Mouse (Mus musculus): ENCODE results near the gene 1700020N01Rik. TPM values are rescaled to one million over a fixed set of nuclear protein-coding genes. Genes with fewer than 3 reads are reported as not detected.

1700020N01Rik gene
- polyA plus RNA-seq, 1 experiment from 2014 or later = not detected

- no peak overlapping the region for H3K4me2 ChIP-seq (replicated peaks; ENCODE audit: low read depth, low read length)
- H3K27me3 ChIP-seq (ENCODE audit: control insufficient read depth, insufficient read depth, low read length) = no peaks in the 10 kb centered on the region
- H3K9me3 ChIP-seq (ENCODE audit: control insufficient read depth, low read length) = no peaks in the 10 kb centered on the region; the same call in 1 of the 2 replicates
- no peak overlapping the region for H3K4me3 ChIP-seq (ENCODE audit: low read length)
- 88% methylated on average over 1 of the region's 1 CpGs for WGBS
- ATAC-seq (ENCODE audit: low FRiP score, low TSS enrichment) = no peak
- H3K4me1 ChIP-seq (ENCODE audit: control insufficient read depth, insufficient read depth, low read length) = no peaks in the 10 kb centered on the region
- H3K9ac ChIP-seq (ENCODE audit: low read depth, low read length) = no peak overlapping the region
- no peak overlapping the region for H3K27ac ChIP-seq (ENCODE audit: low read depth, low read length)
- H3K36me3 ChIP-seq (ENCODE audit: control insufficient read depth, insufficient read depth, low read length) = no peaks in the 10 kb centered on the region
Observed at GRCm38 (mm10) chr10:21581546-21581945, 11.4 kb upstream of the 1700020N01Rik start.

- H3K4me3 ChIP-seq (ENCODE audit: low read length) = no peak overlapping the region
- H3K27me3 ChIP-seq (ENCODE audit: control insufficient read depth, insufficient read depth, low read length) = no peaks in the 10 kb centered on the region
- no peak overlapping the region for H3K27ac ChIP-seq (ENCODE audit: low read depth, low read length)
- no peak for ATAC-seq (ENCODE audit: low FRiP score, low TSS enrichment)
- no peak overlapping the region for H3K9ac ChIP-seq (ENCODE audit: low read depth, low read length)
- H3K4me1 ChIP-seq (ENCODE audit: control insufficient read depth, insufficient read depth, low read length) = no peaks in the 10 kb centered on the region
- H3K4me2 ChIP-seq (replicated peaks; ENCODE audit: low read depth, low read length) = no peak overlapping the region
- H3K36me3 ChIP-seq (ENCODE audit: control insufficient read depth, insufficient read depth, low read length) = no peaks in the 10 kb centered on the region
- no peaks in the 10 kb centered on the region for H3K9me3 ChIP-seq (ENCODE audit: control insufficient read depth, low read length)
- WGBS = 89% methylated on average over 2 of the region's 2 CpGs
Observed at GRCm38 (mm10) chr10:21587041-21587440, 5.9 kb upstream of the 1700020N01Rik start.

GRCm38 (mm10) chr10:21588007-21588852 lies 4.7 kb upstream of the 1700020N01Rik start:
- no peaks in the 10 kb centered on the region for H3K36me3 ChIP-seq (ENCODE audit: control insufficient read depth, insufficient read depth, low read length)
- WGBS = 86% methylated on average over 4 of the region's 4 CpGs
- H3K9me3 ChIP-seq (ENCODE audit: control insufficient read depth, low read length) = no peaks in the 10 kb centered on the region
- ATAC-seq (ENCODE audit: low FRiP score, low TSS enrichment) = no peak
- no peak overlapping the region for H3K9ac ChIP-seq (ENCODE audit: low read depth, low read length)
- no peaks in the 10 kb centered on the region for H3K27me3 ChIP-seq (ENCODE audit: control insufficient read depth, insufficient read depth, low read length)
- no peak overlapping the region for H3K4me3 ChIP-seq (ENCODE audit: low read length)
- H3K4me1 ChIP-seq (ENCODE audit: control insufficient read depth, insufficient read depth, low read length) = no peaks in the 10 kb centered on the region
- no peak overlapping the region for H3K27ac ChIP-seq (ENCODE audit: low read depth, low read length)
- no peak overlapping the region for H3K4me2 ChIP-seq (replicated peaks; ENCODE audit: low read depth, low read length)

DNA sequence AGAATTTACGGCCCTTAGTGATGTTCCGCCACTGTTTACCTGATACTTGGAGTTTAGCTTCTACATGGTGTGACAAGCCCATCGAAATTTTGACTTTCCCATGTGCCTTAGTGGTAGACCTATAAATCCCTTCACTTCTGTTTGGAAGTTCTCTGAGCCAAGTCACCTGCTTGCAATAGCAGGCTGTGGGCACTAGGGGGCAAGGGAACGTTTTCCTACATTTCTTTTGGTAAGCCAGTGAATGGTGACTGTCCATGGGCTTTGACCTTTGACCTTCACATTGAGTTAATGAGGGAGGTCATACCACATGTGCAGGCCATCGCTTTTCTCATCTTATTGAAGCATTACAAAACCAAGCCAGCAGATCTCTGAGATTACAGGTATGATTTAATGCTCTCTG lies 8.0 kb downstream of the 1700020N01Rik start:
- 44% methylated on average over 5 of the region's 5 CpGs for WGBS
- H3K4me2 ChIP-seq (replicated peaks; ENCODE audit: low read depth, low read length) = no peak overlapping the region

DNA sequence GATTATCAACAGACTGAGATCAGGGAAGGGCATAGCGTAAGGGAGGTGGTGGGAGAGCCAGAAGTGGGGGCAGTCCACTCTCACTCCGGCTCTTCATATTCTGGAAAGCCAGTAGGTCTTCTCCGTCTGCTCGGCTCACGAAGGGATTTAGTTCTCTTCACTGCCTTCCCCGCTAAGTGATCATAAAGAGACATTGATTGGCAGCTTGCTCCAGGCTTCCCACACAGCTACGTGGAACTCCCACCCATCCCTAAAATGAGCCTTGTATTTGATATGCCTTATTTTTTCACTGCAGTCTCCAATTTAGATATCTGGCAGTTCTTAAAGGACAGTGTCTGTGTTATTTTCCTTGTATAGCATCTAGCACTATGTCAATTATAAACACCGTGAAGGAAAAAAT lies 11.5 kb downstream of the 1700020N01Rik start:
- WGBS = 68% methylated on average over 8 of the region's 8 CpGs
- no peak for ATAC-seq (ENCODE audit: low FRiP score, low TSS enrichment)
- no peak overlapping the region for H3K4me2 ChIP-seq (replicated peaks; ENCODE audit: low read depth, low read length)
- H3K9me3 ChIP-seq (ENCODE audit: control insufficient read depth, low read length) = no peaks in the 10 kb centered on the region
- no peaks in the 10 kb centered on the region for H3K27me3 ChIP-seq (ENCODE audit: control insufficient read depth, insufficient read depth, low read length)
- no peaks in the 10 kb centered on the region for H3K4me1 ChIP-seq (ENCODE audit: control insufficient read depth, insufficient read depth, low read length)
- no peaks in the 10 kb centered on the region for H3K36me3 ChIP-seq (ENCODE audit: control insufficient read depth, insufficient read depth, low read length)
- H3K4me3 ChIP-seq (ENCODE audit: low read length) = no peak overlapping the region
- no peak overlapping the region for H3K27ac ChIP-seq (ENCODE audit: low read depth, low read length)
- no peak overlapping the region for H3K9ac ChIP-seq (ENCODE audit: low read depth, low read length)

More for the DNA sequence above, 8.0 kb downstream of the 1700020N01Rik start:
- no peaks in the 10 kb centered on the region for H3K4me1 ChIP-seq (ENCODE audit: control insufficient read depth, insufficient read depth, low read length)
- H3K27me3 ChIP-seq (ENCODE audit: control insufficient read depth, insufficient read depth, low read length) = no peaks in the 10 kb centered on the region
- no peak overlapping the region for H3K4me3 ChIP-seq (ENCODE audit: low read length)
- no peak overlapping the region for H3K27ac ChIP-seq (ENCODE audit: low read depth, low read length)
- no peak overlapping the region for H3K9ac ChIP-seq (ENCODE audit: low read depth, low read length)
- no peaks in the 10 kb centered on the region for H3K36me3 ChIP-seq (ENCODE audit: control insufficient read depth, insufficient read depth, low read length)
- H3K9me3 ChIP-seq (ENCODE audit: control insufficient read depth, low read length) = no peaks in the 10 kb centered on the region; the same call in 1 of the 2 replicates
- ATAC-seq (ENCODE audit: low FRiP score, low TSS enrichment) = no peak

DNA sequence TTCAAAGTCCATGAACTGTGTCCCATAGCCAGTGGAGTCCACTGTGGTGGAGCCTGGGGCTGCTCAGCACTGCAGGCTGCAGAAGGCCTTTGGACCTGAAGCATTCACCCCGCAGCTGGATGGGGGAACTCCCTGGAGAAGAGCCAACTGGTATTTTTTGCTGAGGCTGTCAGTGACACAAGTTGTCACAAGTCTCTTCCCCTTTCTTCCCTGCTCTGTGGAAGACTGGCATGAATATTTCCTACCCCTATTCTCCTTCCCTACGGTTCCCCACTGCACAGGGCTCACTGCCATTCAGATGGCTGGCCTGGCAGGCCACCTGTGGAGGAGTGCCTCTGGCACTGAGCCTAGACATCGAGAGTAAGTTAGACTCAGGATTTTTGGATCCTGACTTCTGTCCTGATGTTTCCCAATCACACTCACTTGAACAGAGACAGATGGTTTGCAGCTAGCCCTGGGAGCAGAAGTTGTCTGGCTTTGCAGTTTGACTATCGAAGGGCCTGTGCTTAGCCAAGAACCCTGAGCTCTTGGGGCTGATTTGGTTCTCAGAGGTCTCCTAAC lies 12.1 kb downstream of the 1700020N01Rik start:
- no peak for ATAC-seq (ENCODE audit: low FRiP score, low TSS enrichment)
- no peak overlapping the region for H3K4me2 ChIP-seq (replicated peaks; ENCODE audit: low read depth, low read length)
- 46% methylated on average over 4 of the region's 4 CpGs for WGBS
- no peaks in the 10 kb centered on the region for H3K36me3 ChIP-seq (ENCODE audit: control insufficient read depth, insufficient read depth, low read length)
- H3K9me3 ChIP-seq (ENCODE audit: control insufficient read depth, low read length) = no peaks in the 10 kb centered on the region
- H3K27me3 ChIP-seq (ENCODE audit: control insufficient read depth, insufficient read depth, low read length) = no peaks in the 10 kb centered on the region
- H3K4me3 ChIP-seq (ENCODE audit: low read length) = no peak overlapping the region
- 0 out of 2 replicates have a peak, but pooled peaks cover 4% of the 10 kb centered on the region for H3K4me1 ChIP-seq (ENCODE audit: control insufficient read depth, insufficient read depth, low read length)
- H3K9ac ChIP-seq (ENCODE audit: low read depth, low read length) = no peak overlapping the region
- H3K27ac ChIP-seq (ENCODE audit: low read depth, low read length) = no peak overlapping the region

- Histone ChIP-seq H3K36me3 (ENCODE audit: control insufficient read depth, insufficient read depth, low read length) (no peaks in the 10 kb centered on the region), H3K27me3 (ENCODE audit: control insufficient read depth, insufficient read depth, low read length) (no peaks in the 10 kb centered on the region), H3K9me3 (ENCODE audit: control insufficient read depth, low read length) (no peaks in the 10 kb centered on the region), H3K4me2 (replicated peaks; ENCODE audit: low read depth, low read length) (no peak overlapping the region), H3K4me1 (ENCODE audit: control insufficient read depth, insufficient read depth, low read length) (0 out of 2 replicates have a peak, but pooled peaks cover 4% of the 10 kb centered on the region), H3K9ac (ENCODE audit: low read depth, low read length) (no peak overlapping the region), H3K4me3 (ENCODE audit: low read length) (no peak overlapping the region), H3K27ac (ENCODE audit: low read depth, low read length) (no peak overlapping the region)
- WGBS = 67% methylated on average over 5 of the region's 5 CpGs
- ATAC-seq (ENCODE audit: low FRiP score, low TSS enrichment) = no peak
Observed at GRCm38 (mm10) chr10:21605601-21606000, 12.7 kb downstream of the 1700020N01Rik start.

GRCm38 (mm10) chr10:21606931-21607330 lies 14.0 kb downstream of the 1700020N01Rik start:
- Histone ChIP-seq H3K27me3 (ENCODE audit: control insufficient read depth, insufficient read depth, low read length) (no peaks in the 10 kb centered on the region), H3K4me3 (ENCODE audit: low read length) (no peak overlapping the region), H3K9me3 (ENCODE audit: control insufficient read depth, low read length) (no peaks in the 10 kb centered on the region), H3K36me3 (ENCODE audit: control insufficient read depth, insufficient read depth, low read length) (no peaks in the 10 kb centered on the region), H3K4me1 (ENCODE audit: control insufficient read depth, insufficient read depth, low read length) (0 out of 2 replicates have a peak, but pooled peaks cover 4% of the 10 kb centered on the region), H3K27ac (ENCODE audit: low read depth, low read length) (no peak overlapping the region), H3K9ac (ENCODE audit: low read depth, low read length) (no peak overlapping the region), H3K4me2 (replicated peaks; ENCODE audit: low read depth, low read length) (no peak overlapping the region)
- no peak for ATAC-seq (ENCODE audit: low FRiP score, low TSS enrichment)
- 52% methylated on average over 5 of the region's 5 CpGs for WGBS

DNA sequence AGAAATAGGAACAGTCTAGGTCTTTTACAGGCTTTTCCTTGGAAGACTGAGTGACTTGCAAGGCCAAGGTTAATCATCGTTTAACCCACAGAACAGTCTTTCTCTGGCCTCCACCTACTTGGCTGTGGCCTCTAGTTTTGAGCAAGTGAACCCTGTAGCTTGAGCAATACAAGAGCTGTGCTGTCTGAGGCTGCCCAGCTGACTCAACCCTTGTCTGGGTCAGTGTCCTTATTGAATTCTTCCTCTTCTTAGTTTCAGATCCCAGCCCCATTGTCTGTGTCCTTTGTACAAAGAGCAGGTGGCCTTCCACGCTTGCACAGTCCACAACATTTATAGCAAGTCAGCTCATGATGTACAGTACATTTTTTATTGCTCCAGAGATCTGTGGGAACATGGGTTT lies 16.6 kb downstream of the 1700020N01Rik start:
- H3K27ac ChIP-seq (ENCODE audit: low read depth, low read length) = no peak overlapping the region
- 73% methylated on average over 2 of the region's 2 CpGs for whole genome bisulfite sequencing
- 0 out of 2 replicates have a peak, but pooled peaks cover 7% of the 10 kb centered on the region for H3K4me1 ChIP-seq (ENCODE audit: control insufficient read depth, insufficient read depth, low read length)
- H3K36me3 ChIP-seq (ENCODE audit: control insufficient read depth, insufficient read depth, low read length) = no peaks in the 10 kb centered on the region
- no peak overlapping the region for H3K9ac ChIP-seq (ENCODE audit: low read depth, low read length)
- H3K9me3 ChIP-seq (ENCODE audit: control insufficient read depth, low read length) = no peaks in the 10 kb centered on the region
- no peak for ATAC-seq (ENCODE audit: low FRiP score, low TSS enrichment)
- H3K4me2 ChIP-seq (replicated peaks; ENCODE audit: low read depth, low read length) = no peak overlapping the region
- no peaks in the 10 kb centered on the region for H3K27me3 ChIP-seq (ENCODE audit: control insufficient read depth, insufficient read depth, low read length)
- no peak overlapping the region for H3K4me3 ChIP-seq (ENCODE audit: low read length)

Measured in kidney, embryonic 14.5 days (tissue).